ENCODE assay signal across 20 mouse cellular contexts in genomic region chr2:118959644-118960043, GRCm38 (mm10). TPM values are rescaled to one million over a fixed set of nuclear protein-coding genes. Genes with fewer than 3 reads are reported as not detected.
DNase-seq lines count a peak whose midpoint lies in the region; ATAC-seq and TF ChIP-seq lines count a peak whose summit lies in the region.
"Had no signal": no experiment of that assay in that cellular context is flagged by ENCODE, and none has a peak within 500 bp of the region (broad histone marks: within the 10 kb centered on the region; RNA-seq: fewer than 3 reads in every experiment).

No protein-coding gene starts in this region.

- H3K4me3 ChIP-seq in MEL (ENCODE audit: control insufficient read depth in 1 of 2, insufficient read depth in 1 of 2, low read depth in 2 of 2, low read length in 2 of 2), result no peak overlapping the region
- no peak overlapping the region for H3K4me3 ChIP-seq in liver, embryonic 13.5 days (replicated peaks)
- H3K4me3 ChIP-seq: embryonic facial prominence, embryonic 12.5 days; forebrain, embryonic 12.5 days; heart, embryonic 12.5 days; hindbrain, embryonic 13.5 days had no signal

- TF ChIP-seq CTCF in MEL (IDR thresholded peaks at IDR 0.05 in 2 of 3, conservative IDR thresholded peaks at IDR 0.05 in 1 of 3; ENCODE audit: control insufficient read depth in 1 of 3, insufficient read depth in 1 of 3, low read depth in 2 of 3, low read length in 3 of 3, poor library complexity in 1 of 3, severe bottlenecking in 1 of 3), result no peak

- WGBS in liver, embryonic 13.5 days (ENCODE audit: insufficient replicate concordance), result 25% methylated on average over 2 of the region's 2 CpGs

- no peak for ATAC-seq in liver, embryonic 13.5 days (ENCODE audit: low read depth)
- ATAC-seq in megakaryocyte progenitor cell, adult 5-6 weeks (replicated peaks; ENCODE audit: poor library complexity), result peak; percentile 23; the same call in 1 of the 2 replicates
- no peak for ATAC-seq in erythroid progenitor cell, adult 5-6 weeks (replicated peaks; ENCODE audit: low FRiP score, poor library complexity, severe bottlenecking)
- ATAC-seq: forebrain, embryonic 16.5 days; hindbrain, postnatal 0 days had no signal

- H3K4me2 ChIP-seq in liver, embryonic 13.5 days, result no peak overlapping the region
- H3K4me2 ChIP-seq: embryonic facial prominence, embryonic 12.5 days; forebrain, embryonic 12.5 days; heart, embryonic 12.5 days; hindbrain, embryonic 13.5 days had no signal

- peaks cover 21 to 48% of the 10 kb centered on the region in 2 experiments for H3K4me1 ChIP-seq in MEL (ENCODE audit: control insufficient read depth in 1 of 2, insufficient read depth in 2 of 2, low read length in 2 of 2)
- H3K4me1 ChIP-seq in liver, embryonic 13.5 days (replicated peaks), result peaks cover 53% of the 10 kb centered on the region
- H3K4me1 ChIP-seq: forebrain, embryonic 12.5 days had no signal

- H3K27ac ChIP-seq in MEL (ENCODE audit: control insufficient read depth, low read depth, low read length), result peak overlapping the region; percentile 82
- peak overlapping the region; percentile 56 for H3K27ac ChIP-seq in liver, embryonic 13.5 days
- H3K27ac ChIP-seq: embryonic facial prominence, embryonic 12.5 days; forebrain, embryonic 12.5 days; hindbrain, embryonic 13.5 days; hindbrain, postnatal 0 days had no signal

- no peak overlapping the region; the same call in 1 of the 2 replicates for H3K9ac ChIP-seq in MEL (ENCODE audit: control insufficient read depth, low read depth, low read length, poor library complexity, severe bottlenecking)
- H3K9ac ChIP-seq in liver, embryonic 13.5 days, result no peak overlapping the region
- H3K9ac ChIP-seq: embryonic facial prominence, embryonic 12.5 days; forebrain, embryonic 12.5 days; heart, embryonic 12.5 days; hindbrain, embryonic 13.5 days had no signal

- TF ChIP-seq EP300 in MEL (IDR thresholded peaks at IDR 0.05; ENCODE audit: low read depth in 1 of 2, low read length in 2 of 2), result 0 out of 4 replicates have a peak, but pooled peaks of 1 of the 2 experiments have one; percentile 5

- no peaks in the 10 kb centered on the region for H3K79me2 ChIP-seq in MEL (ENCODE audit: control insufficient read depth, insufficient read depth, low read length, poor library complexity)

- no peak for TF ChIP-seq RAD21 in MEL (IDR thresholded peaks at IDR 0.05; ENCODE audit: low read depth, low read length)

- peaks cover 0 to 34% of the 10 kb centered on the region in 2 experiments; a peak in 2 of 4 replicates for H3K36me3 ChIP-seq in MEL (ENCODE audit: control insufficient read depth in 1 of 2, insufficient read depth in 2 of 2, low read length in 2 of 2)
- no peaks in the 10 kb centered on the region for H3K36me3 ChIP-seq in liver, embryonic 13.5 days
- H3K36me3 ChIP-seq: embryonic facial prominence, embryonic 12.5 days; forebrain, embryonic 12.5 days; heart, embryonic 12.5 days; hindbrain, embryonic 13.5 days had no signal

- peak; percentile 10 for DNase-seq in layer of hippocampus, adult 9-11 months
- no peak for DNase-seq in layer of hippocampus, adult 8-10 months (ENCODE audit: low spot score in 2 of 2)
- peak; percentile 54 for DNase-seq in MEL (ENCODE audit: low read depth, low spot score)
- DNase-seq in liver, embryonic 13.5 days, result no peak
- no peak for DNase-seq in kidney, postnatal 10 days
- DNase-seq: adrenal gland, adult 2 months; adrenal gland, postnatal 36 days; cerebellum, adult 11-12 months; cerebellum, adult 9-10 months; cerebellum, postnatal 25 days; gastrocnemius, postnatal 10 days; heart, postnatal 36 days had no signal

- H3K9me3 ChIP-seq in MEL (replicated peaks; ENCODE audit: insufficient read depth, low read length), result no peaks in the 10 kb centered on the region
- H3K9me3 ChIP-seq in liver, embryonic 13.5 days (replicated peaks), result no peaks in the 10 kb centered on the region
- H3K9me3 ChIP-seq: embryonic facial prominence, embryonic 12.5 days; forebrain, embryonic 12.5 days; heart, embryonic 12.5 days; hindbrain, embryonic 13.5 days had no signal

- no peak for TF ChIP-seq POLR2A in MEL (IDR thresholded peaks at IDR 0.05; ENCODE audit: control insufficient read depth in 1 of 2, insufficient read depth in 1 of 2, low read depth in 1 of 2, low read length in 2 of 2, poor library complexity in 1 of 2)

- no peaks in the 10 kb centered on the region for H3K27me3 ChIP-seq in MEL (ENCODE audit: control insufficient read depth in 1 of 2, insufficient read depth in 2 of 2, low read length in 2 of 2)
- H3K27me3 ChIP-seq in liver, embryonic 13.5 days, result no peaks in the 10 kb centered on the region
- H3K27me3 ChIP-seq: forebrain, embryonic 12.5 days; hindbrain, embryonic 13.5 days had no signal

TF ChIP-seq in MEL, 35 proteins besides CTCF, POLR2A, EP300 and RAD21:
- peak; percentile 70 for TF ChIP-seq MXI1 (IDR thresholded peaks at IDR 0.05; ENCODE audit: low read depth, low read length)
- no peak for TF ChIP-seq MAFK (IDR thresholded peaks at IDR 0.05; ENCODE audit: borderline replicate concordance, low read depth, low read length)
- peak; percentile 73 for TF ChIP-seq MAX (IDR thresholded peaks at IDR 0.05; ENCODE audit: low read length)
- TF ChIP-seq MYC (IDR thresholded peaks at IDR 0.05; ENCODE audit: low read depth, low read length), result peak; percentile 73
- peak; percentile 63; the same call in 1 of the 2 replicates for TF ChIP-seq USF1 (IDR thresholded peaks at IDR 0.05; ENCODE audit: low read depth, low read length)

RNA-seq across cellular contexts. Expression of gene Chst14, which starts 33.3 kb away (rescaled TPM):
- 1 to 10 TPM; 3.5 to 4.3 (median 3.8) TPM for total RNA-seq in layer of hippocampus, adult 8-10 months (2022)
- total RNA-seq in MEL (2012; rRNA removed), result 2.1 and 2.2 TPM in 2 replicates
- polyA plus RNA-seq in MEL (2012; ENCODE audit: insufficient read depth in 1 of 2, insufficient read length in 2 of 2, low read depth in 1 of 2, low replicate concordance in 2 of 2, missing spikeins in 1 of 2), result 1 to 10 TPM in 1 of 2 experiments, not detected in 1; 5.0 TPM
- 5.2 and 5.4 TPM in 2 replicates for polyA plus RNA-seq in liver, embryonic 13.5 days (2015; fragmentation: Nextera tagmentation; extraction: Ambion mirVana)
- total RNA-seq in megakaryocyte progenitor cell, adult 5-6 weeks (2015), result 4.6 and 5.7 TPM in 2 replicates
- total RNA-seq in megakaryocyte progenitor cell, adult 5-6 weeks (2017), result 1.5 and 4.7 TPM in 2 replicates
- total RNA-seq in erythroid progenitor cell, adult 5-6 weeks (2015; ENCODE audit: low replicate concordance), result not detected in 2 replicates
- total RNA-seq in erythroid progenitor cell, adult 5-6 weeks (2017; ENCODE audit: low replicate concordance), result 0.77 TPM in 1 of 2 replicates, not detected in the other

RNA-seq across cellular contexts. Expression of gene Bahd1, which starts 59.5 kb away (rescaled TPM):
- 10 to 100 TPM; 48.8 to 57.2 (median 54.9) TPM for total RNA-seq in layer of hippocampus, adult 8-10 months (2022)
- total RNA-seq in MEL (2012; rRNA removed), result 8.0 and 9.5 TPM in 2 replicates
- 10 to 100 TPM in 1 of 2 experiments, not detected in 1; 24.7 TPM for polyA plus RNA-seq in MEL (2012; ENCODE audit: insufficient read depth in 1 of 2, insufficient read length in 2 of 2, low read depth in 1 of 2, low replicate concordance in 2 of 2, missing spikeins in 1 of 2)
- polyA plus RNA-seq in liver, embryonic 13.5 days (2015; fragmentation: Nextera tagmentation; extraction: Ambion mirVana), result 2.3 and 2.5 TPM in 2 replicates
- 6.0 and 6.5 TPM in 2 replicates for total RNA-seq in megakaryocyte progenitor cell, adult 5-6 weeks (2015)
- total RNA-seq in megakaryocyte progenitor cell, adult 5-6 weeks (2017), result 4.9 and 7.1 TPM in 2 replicates
- total RNA-seq in erythroid progenitor cell, adult 5-6 weeks (2015; ENCODE audit: low replicate concordance), result 7.6 and 8.8 TPM in 2 replicates
- 14.5 and 15.1 TPM in 2 replicates for total RNA-seq in erythroid progenitor cell, adult 5-6 weeks (2017; ENCODE audit: low replicate concordance)

Comparison
In these comparisons a context has a peak if more than half of its experiments do, and no peak if none do; other contexts are left out.
1. DNase-seq: peak in layer of hippocampus, adult 9-11 months (single experiment) and MEL (single experiment); none in layer of hippocampus, adult 8-10 months (0 of 2), liver, embryonic 13.5 days (single experiment) and kidney, postnatal 10 days (single experiment).